In the genomic region with DNA sequence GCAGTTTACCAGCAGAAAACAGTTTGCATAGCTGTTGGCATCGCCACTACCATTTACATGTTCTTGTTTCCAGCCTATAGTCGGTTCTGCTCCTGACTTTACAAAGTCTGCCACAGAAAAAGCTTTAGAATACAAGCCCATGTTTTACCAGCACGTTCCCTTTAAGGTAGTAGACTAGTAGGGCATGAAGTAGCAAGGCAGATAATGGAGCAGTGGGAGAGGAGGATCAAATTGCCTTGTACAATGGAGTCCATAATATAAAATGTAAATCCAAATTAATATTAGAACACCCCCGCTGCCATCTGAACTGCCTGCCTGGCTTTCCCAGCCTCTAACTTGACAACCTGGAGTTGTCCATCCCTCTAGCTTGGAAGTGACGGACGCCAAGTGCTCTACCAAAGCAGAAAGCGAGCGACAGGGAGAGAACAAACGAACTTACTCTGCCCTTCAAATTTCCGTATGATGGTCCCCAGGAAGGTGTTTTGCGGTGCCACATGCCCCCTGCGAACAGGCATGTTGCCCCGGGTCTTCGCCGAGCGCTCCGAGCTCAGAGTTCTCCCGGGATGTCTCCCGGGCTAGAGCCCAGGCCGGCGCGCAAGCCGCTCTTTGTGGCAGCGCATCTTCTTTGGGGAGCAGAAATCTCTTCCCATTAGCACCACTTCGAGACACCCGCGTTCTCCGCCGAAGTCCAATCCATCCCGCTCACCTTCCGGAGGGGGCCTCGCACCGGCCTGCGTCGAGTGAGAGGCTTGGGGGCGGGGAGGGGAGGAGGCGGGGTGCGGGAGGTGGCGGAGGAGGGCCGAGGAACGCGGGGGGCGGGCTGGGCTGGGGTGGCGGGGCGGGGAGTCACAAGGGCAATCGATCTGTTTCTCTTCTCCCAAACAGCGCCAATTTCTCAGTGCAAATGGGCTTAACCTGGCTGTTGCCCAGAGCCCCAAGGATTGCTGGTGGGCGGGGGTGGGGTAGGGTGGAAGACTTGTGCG, we compare ENCODE assay signal across 7 mouse cellular contexts. TPM values are rescaled to one million over a fixed set of nuclear protein-coding genes. Genes with fewer than 3 reads are reported as not detected.
DNase-seq lines count a peak whose midpoint lies in the region; ATAC-seq and TF ChIP-seq lines count a peak whose summit lies in the region.

A gene (minus strand): TSS at position 725 of the 983 bp plus-strand sequence.

- WGBS in embryonic facial prominence, embryonic 15.5 days, result 1% methylated on average over 47 of the region's 49 CpGs
- 2% methylated on average over 40 of the region's 49 CpGs for WGBS in liver, embryonic 16.5 days (ENCODE audit: insufficient replicate concordance)
- WGBS in stomach, embryonic 14.5 days, result 1% methylated on average over 47 of the region's 49 CpGs

- H3K27me3 ChIP-seq in testis, adult 2 months (ENCODE audit: control insufficient read depth, insufficient read depth, low read length), result no peaks in the 10 kb centered on the region
- peaks cover 21% of the 10 kb centered on the region for H3K27me3 ChIP-seq in embryonic facial prominence, embryonic 15.5 days
- peaks cover 6% of the 10 kb centered on the region; the same call in 1 of the 2 replicates for H3K27me3 ChIP-seq in liver, embryonic 16.5 days (ENCODE audit: control insufficient read depth, insufficient read depth, low read depth, low read length)
- H3K27me3 ChIP-seq in stomach, embryonic 14.5 days (ENCODE audit: control insufficient read depth, insufficient read depth, low read length), result no peaks in the 10 kb centered on the region

- peaks cover 3% of the 10 kb centered on the region; the same call in 1 of the 2 replicates for H3K4me1 ChIP-seq in testis, adult 2 months (ENCODE audit: control insufficient read depth, insufficient read depth, low read length)
- H3K4me1 ChIP-seq in embryonic facial prominence, embryonic 15.5 days, result peaks cover 4% of the 10 kb centered on the region; the same call in 1 of the 2 replicates
- no peaks in the 10 kb centered on the region for H3K4me1 ChIP-seq in liver, embryonic 16.5 days (ENCODE audit: control insufficient read depth, low read depth, low read length)
- H3K4me1 ChIP-seq in stomach, embryonic 14.5 days (ENCODE audit: control insufficient read depth, insufficient read depth, low read length), result no peaks in the 10 kb centered on the region

- peak within 1 kb of the TSS; percentile 21; the same call in 1 of the 2 replicates for H3K4me3 ChIP-seq in testis, adult 2 months (ENCODE audit: control insufficient read depth, low read depth, low read length)
- H3K4me3 ChIP-seq in embryonic facial prominence, embryonic 15.5 days (replicated peaks), result peak within 1 kb of the TSS; percentile 40
- peak within 1 kb of the TSS; percentile 27; the same call in 1 of the 2 replicates for H3K4me3 ChIP-seq in liver, embryonic 16.5 days (ENCODE audit: low read depth, low read length)
- H3K4me3 ChIP-seq in stomach, embryonic 14.5 days (ENCODE audit: low read depth, low read length), result peak within 1 kb of the TSS; percentile 39

- no peak for TF ChIP-seq CTCF in testis, adult 2 months (IDR thresholded peaks at IDR 0.05; ENCODE audit: control insufficient read depth, insufficient read depth, insufficient replicate concordance, low read depth, low read length)

- no peak within 1 kb of the TSS for H3K9ac ChIP-seq in embryonic facial prominence, embryonic 15.5 days
- H3K9ac ChIP-seq in liver, embryonic 16.5 days (ENCODE audit: low read depth, low read length), result no peak within 1 kb of the TSS
- no peak within 1 kb of the TSS for H3K9ac ChIP-seq in stomach, embryonic 14.5 days (replicated peaks; ENCODE audit: low read depth, low read length)

- no peaks in the 10 kb centered on the region for H3K9me3 ChIP-seq in embryonic facial prominence, embryonic 15.5 days (replicated peaks)
- H3K9me3 ChIP-seq in liver, embryonic 16.5 days (replicated peaks; ENCODE audit: control insufficient read depth, low read length), result no peaks in the 10 kb centered on the region
- no peaks in the 10 kb centered on the region for H3K9me3 ChIP-seq in stomach, embryonic 14.5 days (ENCODE audit: control insufficient read depth, low read depth, low read length)

- DNase-seq in testis, postnatal 10 days (ENCODE audit: low spot score), result no peak
- peak; percentile 6 to 8 for DNase-seq in kidney, postnatal 4 days
- no peak for DNase-seq in thymus, postnatal 25 days

- TF ChIP-seq POLR2A in testis, adult 2 months (IDR thresholded peaks at IDR 0.05; ENCODE audit: control insufficient read depth, low read depth, low read length), result no peak

- H3K36me3 ChIP-seq in testis, adult 2 months (ENCODE audit: control insufficient read depth, insufficient read depth, low read length), result no peaks in the 10 kb centered on the region
- no peaks in the 10 kb centered on the region for H3K36me3 ChIP-seq in embryonic facial prominence, embryonic 15.5 days
- no peaks in the 10 kb centered on the region for H3K36me3 ChIP-seq in liver, embryonic 16.5 days (ENCODE audit: control insufficient read depth, insufficient read depth)
- no peaks in the 10 kb centered on the region for H3K36me3 ChIP-seq in stomach, embryonic 14.5 days (ENCODE audit: control insufficient read depth, insufficient read depth, low read length)

- 0 out of 2 replicates have a peak, but pooled peaks have one; percentile 15 for ATAC-seq in embryonic facial prominence, embryonic 15.5 days (ENCODE audit: insufficient number of reproducible peaks, low FRiP score, low TSS enrichment, low read depth)
- ATAC-seq in liver, embryonic 16.5 days (ENCODE audit: low read depth), result no peak
- ATAC-seq in stomach, embryonic 14.5 days (ENCODE audit: insufficient number of reproducible peaks, insufficient read depth, low FRiP score, low read depth), result no peak

- no peak within 1 kb of the TSS for H3K27ac ChIP-seq in testis, adult 2 months (ENCODE audit: control insufficient read depth, insufficient read depth, low read depth, low read length)
- H3K27ac ChIP-seq in embryonic facial prominence, embryonic 15.5 days (replicated peaks), result no peak within 1 kb of the TSS
- no peak within 1 kb of the TSS for H3K27ac ChIP-seq in liver, embryonic 16.5 days (ENCODE audit: low read length)
- no peak within 1 kb of the TSS for H3K27ac ChIP-seq in stomach, embryonic 14.5 days (ENCODE audit: low read length)

- H3K4me2 ChIP-seq in embryonic facial prominence, embryonic 15.5 days (replicated peaks), result peak within 1 kb of the TSS; percentile 68
- H3K4me2 ChIP-seq in liver, embryonic 16.5 days (ENCODE audit: low read depth, low read length), result peak within 1 kb of the TSS; percentile 43
- H3K4me2 ChIP-seq in stomach, embryonic 14.5 days (replicated peaks; ENCODE audit: low read depth, low read length), result peak within 1 kb of the TSS; percentile 78

RNA-seq across cellular contexts. Expression of the gene that starts here (rescaled TPM):
- 0.07 and 0.10 TPM in 2 replicates for polyA plus RNA-seq in testis, adult 2 months (2012; rRNA removed)
- polyA plus RNA-seq in embryonic facial prominence, embryonic 15.5 days (2015; fragmentation: Nextera tagmentation; extraction: Ambion mirVana), result 0.98 and 1.2 TPM in 2 replicates
- polyA plus RNA-seq in liver, embryonic 16.5 days (2015; fragmentation: Nextera tagmentation; extraction: Ambion mirVana), result 0.05 and 0.06 TPM in 2 replicates
- polyA plus RNA-seq in stomach, embryonic 14.5 days (2014; fragmentation: Nextera tagmentation; extraction: Ambion mirVana), result 0.81 and 1.4 TPM in 2 replicates

Comparison
In these comparisons a context has a peak if more than half of its experiments do, and no peak if none do; other contexts are left out.
1. DNase-seq: peak in kidney, postnatal 4 days (2 of 2); none in testis, postnatal 10 days (single experiment) and thymus, postnatal 25 days (single experiment).
2. Peak in every context shown above with its lines, with median percentiles within 50 percentile points of each other: H3K4me3 ChIP-seq and H3K4me2 ChIP-seq.